Mouse (Mus musculus): ENCODE measurements around the gene 1700034J05Rik. TPM values are rescaled to one million over a fixed set of nuclear protein-coding genes. Genes with fewer than 3 reads are reported as not detected.

Gene 1700034J05Rik
- polyA plus RNA-seq, 1 experiment from 2014 or later = not detected

DNA sequence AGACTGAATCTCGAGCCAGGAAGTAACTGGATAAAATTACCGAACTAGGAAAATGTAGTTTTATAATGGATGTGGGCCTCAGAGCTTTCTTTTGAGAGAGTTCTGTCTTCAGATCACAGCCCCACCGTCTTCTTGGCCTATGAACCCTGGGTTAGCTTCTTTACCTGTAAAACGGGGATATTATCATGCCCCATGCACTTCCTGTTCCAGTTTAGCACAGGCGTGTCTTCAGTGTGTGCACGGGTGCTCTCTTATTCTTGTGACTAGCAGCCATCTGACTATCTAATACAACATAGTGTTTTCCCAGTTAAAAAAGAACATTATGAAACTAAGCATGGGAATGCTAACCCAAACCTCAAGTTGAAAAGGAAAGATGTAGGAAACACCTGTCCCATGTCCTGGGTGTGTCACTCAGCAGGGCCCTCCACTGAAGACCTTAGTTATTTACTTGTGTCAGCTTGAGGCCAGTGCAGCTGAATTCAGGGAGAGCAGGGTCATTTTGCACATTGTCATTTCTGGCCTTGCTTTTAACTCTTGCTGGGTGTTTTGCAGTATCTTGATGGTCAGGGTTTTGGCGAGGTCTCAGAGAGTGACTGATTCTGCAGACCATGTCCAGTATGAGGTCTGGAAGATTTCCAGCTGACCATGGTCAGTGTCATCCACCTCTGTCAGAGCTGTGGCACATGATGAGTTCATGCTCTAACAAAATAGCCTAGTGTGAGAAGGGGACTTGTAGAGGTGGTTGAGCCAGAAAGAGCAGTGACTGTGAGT is 12.5 kb downstream of the 1700034J05Rik start:
- Histone ChIP-seq H3K27ac (replicated peaks) (no peak overlapping the region), H3K4me1 (replicated peaks) (no peaks in the 10 kb centered on the region), H3K4me2 (no peak overlapping the region), H3K4me3 (no peak overlapping the region), H3K36me3 (no peaks in the 10 kb centered on the region), H3K27me3 (no peaks in the 10 kb centered on the region), H3K9ac (no peak overlapping the region), H3K9me3 (no peaks in the 10 kb centered on the region)
- no peak for ATAC-seq (ENCODE audit: low read depth)
- WGBS = 84% methylated on average over 7 of the region's 7 CpGs

DNA sequence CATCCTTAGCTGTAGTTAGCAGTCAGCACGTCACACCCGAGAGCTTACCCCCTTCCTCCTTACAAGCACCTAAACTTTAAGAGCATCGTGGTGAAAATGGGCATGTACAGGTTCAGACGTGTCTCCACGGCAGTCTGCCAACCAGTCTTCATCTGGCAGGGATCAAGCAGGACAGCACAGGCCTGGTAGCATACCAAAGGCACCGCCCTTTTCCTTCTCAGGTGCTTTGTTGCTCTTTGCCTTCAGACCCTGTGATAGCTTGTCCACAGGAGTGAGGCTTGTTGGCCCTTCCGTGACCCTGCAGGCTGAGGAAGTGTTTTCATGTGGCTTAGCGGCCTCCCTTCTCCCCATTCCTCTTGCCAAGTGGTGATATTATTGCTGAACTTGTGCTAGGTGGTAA is 15.2 kb downstream of the 1700034J05Rik start:
- Histone ChIP-seq H3K9ac (no peak overlapping the region), H3K36me3 (no peaks in the 10 kb centered on the region), H3K27ac (replicated peaks) (no peak overlapping the region), H3K4me3 (no peak overlapping the region), H3K4me2 (no peak overlapping the region), H3K9me3 (no peaks in the 10 kb centered on the region), H3K27me3 (no peaks in the 10 kb centered on the region), H3K4me1 (replicated peaks) (no peaks in the 10 kb centered on the region; the same call in 1 of the 2 replicates)
- no peak for ATAC-seq (ENCODE audit: low read depth)
- WGBS = 89% methylated on average over 8 of the region's 8 CpGs

DNA sequence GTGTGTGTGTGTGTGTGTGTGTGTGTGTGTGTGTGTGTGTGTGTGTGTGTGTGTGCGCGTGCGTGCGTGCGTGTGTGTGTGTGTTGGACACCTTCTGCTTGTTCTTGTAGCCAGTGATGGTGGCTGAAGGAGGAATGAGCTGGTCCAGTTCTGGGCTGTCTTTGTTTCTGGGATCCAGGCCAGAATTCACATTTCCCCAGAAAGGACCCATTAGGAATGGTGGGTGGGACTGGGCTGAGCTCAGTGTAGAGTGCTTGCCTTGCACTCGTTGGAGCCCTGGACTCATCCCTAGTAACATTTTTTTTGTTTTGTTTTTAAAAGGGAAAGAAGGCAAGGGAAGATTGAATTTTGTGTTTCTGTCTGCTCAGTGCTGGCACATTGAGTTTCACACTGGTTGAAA is 18.3 kb downstream of the 1700034J05Rik start:
- H3K4me2 ChIP-seq = no peak overlapping the region
- ATAC-seq (ENCODE audit: low read depth) = no peak
- H3K9me3 ChIP-seq = no peaks in the 10 kb centered on the region
- 69% methylated on average over 3 of the region's 6 CpGs for WGBS
- H3K27ac ChIP-seq (replicated peaks) = peak overlapping the region; percentile 13; the same call in 1 of the 2 replicates
- no peaks in the 10 kb centered on the region for H3K27me3 ChIP-seq
- H3K9ac ChIP-seq = no peak overlapping the region
- no peaks in the 10 kb centered on the region; the same call in 1 of the 2 replicates for H3K4me1 ChIP-seq (replicated peaks)
- H3K4me3 ChIP-seq = no peak overlapping the region
- H3K36me3 ChIP-seq = no peaks in the 10 kb centered on the region

DNA sequence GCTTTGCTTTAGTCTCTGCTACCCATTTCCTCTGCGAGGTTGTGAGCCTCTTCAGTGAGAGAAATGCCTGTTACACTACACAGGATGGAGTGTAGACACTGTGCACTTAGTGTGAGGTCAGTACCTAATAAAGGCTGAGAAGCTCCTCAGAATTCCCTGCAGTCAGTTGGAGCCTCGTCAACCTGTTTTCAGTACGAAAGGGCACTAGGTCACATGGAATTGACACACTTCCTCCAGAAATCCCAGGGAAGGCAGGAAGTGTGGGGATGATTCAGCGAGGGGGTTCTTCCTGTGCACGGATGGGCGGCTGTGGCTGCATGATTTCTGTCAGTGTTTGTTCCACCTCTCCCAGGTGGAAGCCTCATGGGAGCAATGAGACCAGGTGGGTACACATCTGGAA is 21.1 kb downstream of the 1700034J05Rik start:
- Histone ChIP-seq H3K9me3 (no peaks in the 10 kb centered on the region), H3K27ac (replicated peaks) (no peak overlapping the region), H3K4me2 (no peak overlapping the region), H3K4me3 (no peak overlapping the region), H3K36me3 (no peaks in the 10 kb centered on the region), H3K4me1 (replicated peaks) (peaks cover 6% of the 10 kb centered on the region), H3K27me3 (no peaks in the 10 kb centered on the region), H3K9ac (no peak overlapping the region)
- no peak for ATAC-seq (ENCODE audit: low read depth)
- WGBS = 72% methylated on average over 6 of the region's 6 CpGs

DNA sequence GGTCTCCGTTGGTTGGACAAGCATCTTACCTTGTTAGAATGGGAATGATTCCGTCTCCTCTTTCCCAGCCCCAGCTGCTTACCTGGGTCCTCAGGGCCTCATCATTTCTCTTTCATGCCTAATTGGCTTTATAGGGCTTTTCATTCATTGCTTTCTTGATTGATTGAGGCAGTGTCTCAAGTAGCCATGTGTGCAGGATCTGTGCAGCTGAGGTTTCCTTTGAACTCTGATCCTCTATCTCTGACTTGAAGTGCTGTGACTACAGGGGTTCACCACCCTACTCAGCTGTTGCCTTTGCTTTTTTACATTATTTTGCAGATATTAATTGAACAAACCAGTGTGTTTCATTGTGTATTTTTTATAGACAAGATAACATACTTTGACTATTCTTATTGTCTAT is 25.2 kb downstream of the 1700034J05Rik start:
- no peaks in the 10 kb centered on the region for H3K9me3 ChIP-seq
- no peak overlapping the region for H3K4me3 ChIP-seq
- no peak overlapping the region for H3K9ac ChIP-seq
- no peak overlapping the region for H3K4me2 ChIP-seq
- WGBS = 36% methylated on average over 2 of the region's 2 CpGs
- H3K27me3 ChIP-seq = no peaks in the 10 kb centered on the region
- H3K27ac ChIP-seq (replicated peaks) = no peak overlapping the region
- no peak for ATAC-seq (ENCODE audit: low read depth)
- no peaks in the 10 kb centered on the region for H3K36me3 ChIP-seq
- H3K4me1 ChIP-seq (replicated peaks) = peaks cover 6% of the 10 kb centered on the region

DNA sequence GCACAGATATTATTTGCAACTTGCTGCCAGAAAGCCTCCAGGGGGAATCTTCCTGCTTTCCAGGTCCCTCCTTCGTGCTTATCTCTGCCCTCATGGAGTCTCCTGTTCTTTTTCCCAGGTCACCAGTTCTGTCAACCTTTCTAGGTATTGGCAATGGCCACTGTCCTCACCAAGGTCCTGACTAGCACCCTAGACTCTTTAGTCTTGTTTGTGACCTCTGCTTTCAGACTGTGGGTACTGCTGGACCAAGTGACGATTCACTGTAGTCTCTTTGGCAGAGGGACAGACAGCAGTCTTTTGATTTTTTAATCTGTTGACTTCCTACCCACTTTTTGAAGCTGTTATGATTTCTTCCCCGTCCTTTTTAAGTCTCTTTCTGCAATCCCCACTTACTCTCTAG is 26.1 kb downstream of the 1700034J05Rik start:
- peaks cover 6% of the 10 kb centered on the region for H3K4me1 ChIP-seq (replicated peaks)
- WGBS = 62% methylated on average over 3 of the region's 3 CpGs
- H3K27me3 ChIP-seq = no peaks in the 10 kb centered on the region
- no peaks in the 10 kb centered on the region for H3K9me3 ChIP-seq
- ATAC-seq (ENCODE audit: low read depth) = no peak
- no peak overlapping the region for H3K4me2 ChIP-seq
- H3K9ac ChIP-seq = no peak overlapping the region
- no peaks in the 10 kb centered on the region for H3K36me3 ChIP-seq
- no peak overlapping the region for H3K4me3 ChIP-seq
- H3K27ac ChIP-seq (replicated peaks) = no peak overlapping the region

DNA sequence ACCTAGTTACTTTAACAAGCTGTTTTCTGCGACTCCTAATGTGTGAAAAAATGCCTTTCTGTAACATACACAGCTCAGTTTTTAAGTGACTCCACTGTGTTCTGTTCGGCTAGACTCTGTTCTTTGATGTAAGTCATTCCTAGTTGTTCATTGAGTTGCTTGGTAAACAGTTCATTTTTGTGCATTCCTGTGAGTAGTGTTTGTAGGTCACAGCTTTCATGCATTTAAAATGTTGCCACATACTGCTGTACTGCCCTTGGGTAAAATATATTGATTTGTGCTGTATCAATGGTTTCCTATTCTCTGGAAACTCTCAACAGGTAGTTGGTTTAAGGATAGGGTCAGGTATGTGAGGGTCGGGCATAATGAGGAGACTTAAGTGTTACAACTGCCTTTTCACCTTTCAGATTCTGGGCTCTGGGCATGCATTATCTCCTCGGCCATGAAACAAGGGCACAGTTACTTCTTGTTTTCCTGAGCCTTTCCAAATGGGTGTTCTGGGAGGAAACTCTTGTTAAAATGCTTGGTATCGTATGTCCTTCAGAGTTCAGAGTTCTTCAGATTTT is 27.7 kb downstream of the 1700034J05Rik start:
- ATAC-seq (ENCODE audit: low read depth) = no peak
- WGBS = 87% methylated on average over 5 of the region's 5 CpGs
- H3K4me1 ChIP-seq (replicated peaks) = peaks cover 6% of the 10 kb centered on the region
- H3K9me3 ChIP-seq = no peaks in the 10 kb centered on the region
- H3K27ac ChIP-seq (replicated peaks) = no peak overlapping the region
- no peaks in the 10 kb centered on the region for H3K36me3 ChIP-seq
- H3K27me3 ChIP-seq = no peaks in the 10 kb centered on the region
- H3K4me3 ChIP-seq = no peak overlapping the region
- H3K4me2 ChIP-seq = no peak overlapping the region
- no peak overlapping the region for H3K9ac ChIP-seq

DNA sequence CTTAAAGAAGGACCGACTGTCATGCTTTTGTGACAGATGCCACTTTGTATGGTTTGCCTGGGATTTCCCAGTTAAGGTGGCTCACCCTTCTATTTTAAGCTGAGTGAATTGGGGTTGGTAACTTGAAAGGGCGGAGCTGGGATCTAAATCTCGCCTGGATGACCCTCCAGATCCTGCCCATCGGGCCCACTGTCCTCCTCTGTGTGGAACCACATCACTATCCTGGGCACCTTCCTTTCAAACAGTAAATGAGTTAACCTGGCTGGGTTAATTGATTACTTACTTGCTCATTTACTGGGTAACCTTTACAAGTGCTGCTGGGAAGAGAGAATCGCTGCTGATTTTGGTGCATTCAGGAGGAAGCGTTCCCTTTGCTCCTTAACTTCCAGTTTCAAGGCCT is 35.9 kb downstream of the 1700034J05Rik start:
- Histone ChIP-seq H3K27me3 (no peaks in the 10 kb centered on the region), H3K9me3 (no peaks in the 10 kb centered on the region), H3K4me3 (no peak overlapping the region), H3K4me1 (replicated peaks) (peaks cover 5% of the 10 kb centered on the region), H3K9ac (no peak overlapping the region), H3K36me3 (no peaks in the 10 kb centered on the region), H3K27ac (replicated peaks) (no peak overlapping the region), H3K4me2 (no peak overlapping the region)
- no peak for ATAC-seq (ENCODE audit: low read depth)
- WGBS = 88% methylated on average over 6 of the region's 6 CpGs

DNA sequence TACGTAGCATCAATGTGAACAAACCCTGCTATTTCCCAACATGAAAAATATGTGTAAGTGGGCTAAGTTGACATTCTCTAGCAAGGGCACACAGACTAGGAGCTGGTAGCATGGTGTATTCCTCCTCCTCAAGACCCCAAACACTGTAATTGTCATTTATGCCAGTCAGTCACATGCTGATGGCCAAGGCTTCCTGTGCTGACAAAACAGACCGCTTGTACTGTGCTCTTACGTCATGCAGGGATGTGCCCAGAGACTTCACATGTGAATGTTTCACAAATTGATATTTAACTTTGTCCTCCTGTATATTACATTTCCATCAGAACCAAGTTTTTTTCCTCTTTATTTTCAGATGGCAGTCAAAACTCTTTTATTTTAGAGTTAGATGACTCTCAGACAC is 36.8 kb downstream of the 1700034J05Rik start:
- H3K27ac ChIP-seq (replicated peaks) = no peak overlapping the region
- H3K9me3 ChIP-seq = no peaks in the 10 kb centered on the region
- WGBS = 83% methylated on average over 3 of the region's 3 CpGs
- no peaks in the 10 kb centered on the region for H3K36me3 ChIP-seq
- H3K4me3 ChIP-seq = no peak overlapping the region
- peaks cover 15% of the 10 kb centered on the region for H3K4me1 ChIP-seq (replicated peaks)
- no peak for ATAC-seq (ENCODE audit: low read depth)
- H3K27me3 ChIP-seq = no peaks in the 10 kb centered on the region
- no peak overlapping the region for H3K9ac ChIP-seq
- no peak overlapping the region for H3K4me2 ChIP-seq

DNA sequence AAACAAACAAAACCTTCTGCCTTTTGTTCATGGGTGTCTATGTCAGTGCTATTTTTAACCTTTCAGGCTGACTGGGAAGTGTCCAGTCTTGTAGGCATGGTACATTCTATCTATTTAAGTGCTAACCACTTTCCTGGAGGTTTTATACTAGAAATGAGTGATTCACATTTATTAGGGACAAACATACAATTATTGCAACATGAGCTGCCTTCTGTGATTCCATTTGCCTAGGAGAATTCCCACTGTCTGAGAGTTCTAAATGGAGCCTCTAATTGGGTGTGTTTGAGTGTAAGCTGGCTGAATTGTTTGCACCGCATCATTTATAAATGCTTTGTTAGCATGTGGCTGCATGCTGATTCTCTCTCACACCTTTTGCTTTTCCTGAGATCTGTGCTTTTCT is 38.4 kb downstream of the 1700034J05Rik start:
- H3K36me3 ChIP-seq = no peaks in the 10 kb centered on the region
- no peak overlapping the region for H3K4me3 ChIP-seq
- H3K4me2 ChIP-seq = no peak overlapping the region
- no peak for ATAC-seq (ENCODE audit: low read depth)
- H3K9ac ChIP-seq = no peak overlapping the region
- WGBS = 86% methylated on average over 1 of the region's 1 CpGs
- H3K27ac ChIP-seq (replicated peaks) = no peak overlapping the region
- no peaks in the 10 kb centered on the region for H3K27me3 ChIP-seq
- H3K4me1 ChIP-seq (replicated peaks) = peaks cover 15% of the 10 kb centered on the region
- H3K9me3 ChIP-seq = no peaks in the 10 kb centered on the region

DNA sequence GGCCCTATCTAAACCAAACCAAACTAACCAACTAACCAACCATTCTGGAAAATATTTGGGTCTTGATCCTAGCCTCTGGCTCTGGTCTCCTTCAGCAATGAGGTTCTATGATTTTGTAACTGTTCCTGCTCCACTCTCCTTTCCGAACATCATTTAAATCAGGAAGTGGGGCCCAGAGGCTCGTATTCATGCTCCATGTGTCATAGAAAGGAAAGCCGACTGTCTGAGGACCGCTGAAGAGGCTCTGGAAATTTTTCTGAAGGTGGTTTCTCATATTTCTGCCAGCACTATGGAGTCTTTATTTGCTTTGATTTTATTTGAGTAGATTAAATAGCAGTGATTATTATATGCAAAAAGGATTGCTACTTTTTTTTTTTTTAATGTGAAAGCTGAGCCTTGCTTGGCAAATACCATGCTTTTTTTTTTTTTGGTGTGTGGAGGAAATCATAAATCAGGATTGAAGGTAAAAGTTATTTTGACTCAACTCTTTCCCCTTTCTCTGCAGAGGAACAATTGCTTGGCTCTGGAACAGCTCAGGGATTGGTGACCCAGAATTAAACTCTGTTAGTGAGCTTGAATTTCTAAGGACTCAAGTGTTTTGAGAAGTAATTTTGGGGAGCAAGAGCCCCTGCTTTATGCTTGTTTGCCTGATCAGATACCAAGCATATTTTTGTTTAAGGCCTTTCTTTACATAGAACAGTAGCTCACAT is 40.6 kb downstream of the 1700034J05Rik start:
- peaks cover 15% of the 10 kb centered on the region for H3K4me1 ChIP-seq (replicated peaks)
- H3K4me3 ChIP-seq = no peak overlapping the region
- H3K27ac ChIP-seq (replicated peaks) = no peak overlapping the region
- no peaks in the 10 kb centered on the region for H3K27me3 ChIP-seq
- ATAC-seq (ENCODE audit: low read depth) = no peak
- H3K4me2 ChIP-seq = no peak overlapping the region
- H3K36me3 ChIP-seq = no peaks in the 10 kb centered on the region
- no peaks in the 10 kb centered on the region for H3K9me3 ChIP-seq
- H3K9ac ChIP-seq = no peak overlapping the region
- 58% methylated on average over 4 of the region's 4 CpGs for WGBS

DNA sequence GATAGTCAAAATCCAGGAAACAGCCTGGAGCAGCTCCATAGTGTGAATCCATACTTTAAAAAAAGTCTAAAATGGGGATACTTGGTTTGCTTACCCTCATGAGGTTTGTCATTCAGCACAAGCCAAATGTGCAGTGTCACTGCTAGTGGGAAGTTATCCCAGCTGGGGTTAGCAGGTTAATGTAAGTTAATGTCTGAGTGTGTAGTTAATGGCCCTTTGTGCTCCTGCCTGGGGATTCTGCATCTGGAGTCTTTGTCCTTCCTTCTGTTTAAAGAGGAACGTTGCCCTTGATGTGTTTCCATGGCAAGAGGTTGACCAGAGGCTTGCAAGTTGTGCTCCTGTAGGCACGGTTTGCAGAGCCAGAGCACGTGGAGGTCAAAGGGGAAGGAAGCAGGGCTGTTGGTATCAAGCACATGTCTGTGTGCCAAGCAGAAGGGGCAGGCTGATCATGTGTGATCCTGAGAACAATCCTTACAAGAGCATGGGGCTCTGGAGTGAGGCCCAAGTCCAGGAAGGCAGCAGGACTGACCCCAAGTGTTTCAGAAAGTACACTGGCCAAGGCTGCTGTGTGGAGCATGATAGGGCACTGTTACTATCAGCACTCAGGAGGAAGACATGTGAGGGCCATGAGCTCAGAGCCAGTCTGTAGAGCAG is 41.3 kb downstream of the 1700034J05Rik start:
- Histone ChIP-seq H3K27ac (replicated peaks) (no peak overlapping the region), H3K9me3 (no peaks in the 10 kb centered on the region), H3K36me3 (no peaks in the 10 kb centered on the region), H3K9ac (no peak overlapping the region), H3K4me1 (replicated peaks) (peaks cover 15% of the 10 kb centered on the region), H3K4me2 (no peak overlapping the region), H3K4me3 (no peak overlapping the region), H3K27me3 (no peaks in the 10 kb centered on the region)
- WGBS = 9% methylated on average over 3 of the region's 3 CpGs
- ATAC-seq (ENCODE audit: low read depth) = no peak

Measured in neural tube, embryonic 13.5 days (tissue).